Mouse (Mus musculus) layer of hippocampus, postnatal 25 days (tissue): ENCODE measurements around the gene Bdnf. TPM values are rescaled to one million over a fixed set of nuclear protein-coding genes. Genes with fewer than 3 reads are reported as not detected.

Experiments used
- DNase-seq, 2 experiments: peaks; one replicate each; pipeline ENCODE4 v3.0.0; 2022; ENCODE audit warnings: mixed read lengths in 2 of 2, low spot score in 1 of 2; ENCODE audit errors: extremely low spot score in 1 of 2
- total RNA-seq, 2 experiments: library from RNA; stranded (reverse); gene quantifications; 2 replicates each; pipeline ENCODE4 v1.2.3; 2021

Bdnf gene
- 10 to 100 TPM; 29.1 to 35.6 TPM for total RNA-seq

DNA sequence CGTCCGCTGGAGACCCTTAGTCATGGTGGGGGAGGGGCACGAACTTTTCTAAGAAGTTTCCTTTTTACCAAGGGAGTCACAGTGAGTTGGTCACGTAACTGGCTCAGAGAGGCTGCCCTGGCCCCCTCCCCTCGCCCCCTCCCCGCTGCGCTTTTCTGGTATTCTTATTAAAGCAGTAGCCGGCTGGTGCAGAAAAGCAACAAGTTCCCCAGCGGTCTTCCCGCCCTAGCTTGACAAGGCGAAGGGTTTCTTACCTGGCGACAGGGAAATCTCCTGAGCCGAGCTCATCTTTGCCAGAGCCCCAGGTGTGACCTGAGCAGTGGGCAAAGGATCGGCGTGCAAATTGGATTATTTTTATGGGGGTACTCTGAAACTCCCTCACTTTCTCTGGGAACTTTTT lies at the start of gene Bdnf:
Gene Bdnf (plus strand): TSS at position 169 of the 400 bp plus-strand sequence.
- no peak for DNase-seq

DNA sequence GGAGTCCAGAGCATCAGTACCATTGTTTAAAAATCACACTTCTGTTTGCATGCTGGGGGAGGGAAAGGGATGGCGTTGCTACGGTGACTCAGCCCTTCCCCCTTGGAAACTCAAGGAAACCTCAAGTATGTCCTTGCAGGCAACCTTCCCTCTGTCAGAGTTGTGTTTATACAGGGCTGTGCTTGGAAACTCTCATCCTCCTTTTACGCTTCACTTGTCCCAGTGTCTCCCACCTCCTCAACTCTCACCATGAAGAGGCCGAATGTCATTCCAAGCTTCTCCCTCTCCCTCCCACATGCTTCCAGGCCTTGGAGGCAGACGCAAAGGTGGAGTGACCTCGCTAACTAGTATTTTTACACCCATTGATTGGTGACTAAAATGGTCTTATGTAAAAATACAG lies 47.6 kb upstream of the Bdnf start:
- no peak for DNase-seq

DNA sequence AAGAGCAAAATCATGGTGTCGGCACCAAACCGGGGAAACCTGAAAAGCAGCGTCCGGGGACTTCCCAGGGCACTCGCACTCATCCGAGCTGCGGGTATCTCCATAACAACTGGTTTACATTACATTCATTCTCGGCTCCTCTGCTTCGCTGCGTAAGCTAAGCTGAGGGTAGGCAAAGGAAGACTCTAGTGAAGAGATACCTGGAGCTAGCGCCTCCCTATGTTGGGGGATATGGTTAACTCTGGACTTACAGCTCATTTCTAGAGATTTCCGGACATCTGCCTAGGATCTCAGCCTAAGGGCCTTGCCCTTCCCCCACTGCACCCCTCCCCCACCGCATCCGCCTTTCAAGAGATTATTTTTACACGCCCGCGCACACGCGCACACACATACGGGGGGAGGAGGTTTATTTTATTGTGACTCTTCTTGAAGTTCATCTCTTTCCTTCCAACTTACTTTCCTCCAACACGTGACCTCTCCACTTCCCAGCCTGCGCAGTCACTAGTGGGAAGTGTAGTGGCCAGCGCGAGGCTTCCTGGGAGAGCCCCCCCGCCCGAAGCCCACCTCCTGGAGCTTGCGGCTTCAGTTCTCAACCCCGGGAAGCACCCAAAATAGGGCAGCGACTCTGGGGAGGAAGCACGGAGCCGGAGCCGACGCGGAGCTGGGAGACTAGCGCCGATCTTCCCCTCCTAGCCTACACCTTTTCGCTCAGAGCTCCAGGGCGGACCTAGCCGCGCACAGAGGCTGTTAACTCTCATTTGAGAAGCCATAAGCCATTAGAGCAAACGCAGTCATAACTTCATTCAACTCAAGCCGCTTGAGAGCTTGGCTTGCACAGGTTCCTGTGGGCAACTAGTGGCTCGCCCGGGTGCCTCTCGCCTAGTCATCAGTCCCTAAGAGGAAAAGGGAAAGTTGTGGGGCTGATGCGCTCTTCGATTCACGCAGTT lies 718 bp upstream of the Bdnf start:
- DNase-seq = peak; percentile 26 to 33

DNA sequence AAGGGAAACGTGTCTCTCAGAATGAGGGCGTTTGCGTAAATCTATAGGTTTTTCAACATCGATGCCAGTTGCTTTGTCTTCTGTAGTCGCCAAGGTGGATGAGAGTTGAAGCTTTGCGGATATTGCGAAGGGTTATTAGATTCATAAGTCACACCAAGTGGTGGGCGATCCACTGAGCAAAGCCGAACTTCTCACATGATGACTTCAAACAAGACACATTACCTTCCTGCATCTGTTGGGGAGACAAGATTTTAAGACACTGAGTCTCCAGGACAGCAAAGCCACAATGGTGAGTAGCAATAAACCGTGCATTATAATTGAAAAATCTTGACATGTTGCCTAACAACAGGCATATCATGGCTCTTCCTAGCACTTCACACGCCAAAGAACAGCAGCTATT lies 551 bp downstream of the Bdnf start:
- no peak for DNase-seq

DNA sequence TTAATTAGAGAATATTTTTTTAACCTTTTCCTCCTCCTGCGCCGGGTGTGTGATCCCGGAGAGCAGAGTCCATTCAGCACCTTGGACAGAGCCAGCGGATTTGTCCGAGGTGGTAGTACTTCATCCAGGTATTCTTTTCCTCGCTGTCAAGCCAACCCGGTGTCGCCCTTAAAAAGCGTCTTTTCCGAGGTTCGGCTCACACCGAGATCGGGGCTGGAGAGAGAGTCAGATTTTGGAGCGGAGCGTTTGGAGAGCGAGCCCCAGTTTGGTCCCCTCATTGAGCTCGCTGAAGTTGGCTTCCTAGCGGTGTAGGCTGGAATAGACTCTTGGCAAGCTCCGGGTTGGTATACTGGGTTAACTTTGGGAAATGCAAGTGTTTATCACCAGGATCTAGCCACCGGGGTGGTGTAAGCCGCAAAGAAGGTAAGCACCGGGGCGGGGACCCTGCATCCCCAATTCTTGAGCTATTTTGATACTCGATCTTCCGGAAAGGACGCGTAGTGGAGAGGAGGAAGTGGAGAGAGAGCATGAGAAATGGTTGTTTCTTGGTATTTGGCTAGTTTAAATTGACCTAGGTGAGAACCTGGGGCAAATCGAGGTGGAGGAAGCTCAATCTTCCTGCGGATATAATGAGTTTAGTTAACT lies 1.6 kb downstream of the Bdnf start:
- DNase-seq = peak in 1 of 2 experiments; percentile 37

DNA sequence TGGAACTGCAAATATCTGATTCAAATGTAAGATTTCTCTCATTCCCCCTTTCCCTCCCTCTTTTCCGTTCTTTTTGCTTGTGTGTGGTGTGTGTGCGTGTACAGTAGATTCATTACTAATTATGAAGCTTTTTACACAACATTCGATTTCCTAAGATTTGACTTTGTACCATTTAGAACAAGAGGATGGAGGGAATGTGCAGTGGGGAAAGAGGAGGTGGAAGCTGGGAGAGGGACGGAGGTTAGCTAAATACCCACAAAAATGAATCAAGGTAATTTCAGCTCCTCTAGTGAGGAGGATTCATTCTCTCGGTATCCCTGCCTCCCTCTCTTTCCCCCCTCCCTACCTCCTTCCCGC lies 2.1 kb downstream of the Bdnf start:
- no peak for DNase-seq

DNA sequence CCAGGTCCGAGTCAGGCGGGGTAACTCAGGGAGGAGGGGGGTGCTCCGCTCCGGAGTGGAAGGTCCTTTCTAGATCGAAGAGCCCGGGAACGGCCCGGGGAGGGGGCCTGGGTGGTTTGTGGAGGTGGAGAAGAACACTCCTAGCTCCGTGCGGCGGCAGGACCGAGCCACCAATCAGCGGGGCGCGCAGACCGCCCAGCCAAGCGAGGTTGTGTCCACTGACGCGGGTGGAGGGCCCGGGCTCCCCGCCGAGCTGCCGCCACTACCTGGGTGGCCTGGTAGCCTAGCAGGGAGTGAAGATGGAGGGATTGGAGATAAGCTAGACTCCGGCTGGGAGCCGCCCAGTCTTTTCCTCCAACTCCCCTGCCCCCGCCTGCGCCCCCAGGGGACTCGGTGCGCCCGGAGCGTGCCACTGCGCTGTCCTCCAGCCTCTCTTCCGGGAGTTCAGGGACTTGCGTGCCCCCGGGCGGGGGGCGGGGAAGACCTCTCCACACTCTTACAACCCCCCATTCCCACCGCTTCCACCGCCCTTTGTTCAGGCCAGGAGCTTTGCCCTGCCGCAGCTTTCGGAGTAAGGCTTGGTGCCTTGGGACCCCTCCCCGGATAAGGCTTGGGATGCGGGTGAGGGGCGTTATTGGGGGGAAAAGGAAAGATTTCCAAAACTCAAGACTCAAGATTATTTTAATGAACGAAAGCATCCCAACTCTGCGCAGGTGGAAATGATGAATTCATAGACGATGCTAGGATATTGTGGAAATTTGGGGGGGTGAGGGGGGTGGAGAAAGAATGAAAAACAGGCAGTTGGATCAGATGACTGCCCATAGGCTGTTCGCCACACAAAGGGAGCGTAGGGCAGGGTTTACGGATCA lies 3.0 kb downstream of the Bdnf start:
- DNase-seq = peak; percentile 35 to 56

DNA sequence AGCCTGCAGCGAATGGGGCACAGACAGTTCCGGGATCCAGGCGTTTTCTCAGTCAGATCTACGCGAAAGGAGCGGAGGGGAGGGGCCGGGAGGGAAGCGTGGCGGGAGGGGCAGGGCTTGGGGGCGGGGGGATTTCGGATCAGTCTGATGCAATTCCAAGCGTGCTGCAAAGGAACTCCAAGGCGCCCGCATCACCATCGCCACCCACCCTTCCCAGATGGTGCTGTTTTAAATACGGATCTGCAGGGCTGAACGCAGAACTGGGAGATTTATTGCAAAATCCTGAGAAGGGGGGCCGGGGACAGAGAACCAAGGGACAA lies 3.5 kb downstream of the Bdnf start:
- peak; percentile 52 to 56 for DNase-seq

DNA sequence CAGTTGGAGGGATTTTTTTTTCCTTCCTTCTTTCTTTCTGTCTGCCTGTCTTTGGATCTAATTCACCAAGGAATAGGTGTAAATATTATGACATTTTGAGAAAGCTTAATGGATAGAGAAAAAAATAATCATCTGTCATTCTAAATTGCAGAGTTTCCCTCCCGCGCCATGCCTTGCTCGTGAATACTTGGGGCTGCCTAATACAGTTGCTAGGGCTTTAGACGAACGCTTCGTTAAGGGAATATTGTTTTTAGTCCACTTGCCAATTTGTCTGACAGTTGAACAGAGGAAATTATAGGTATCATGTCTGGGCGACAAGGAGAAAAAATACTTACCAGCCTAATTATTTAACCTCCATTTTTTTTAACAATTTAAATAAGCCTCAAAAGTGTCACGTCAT lies 4.0 kb downstream of the Bdnf start:
- DNase-seq = no peak

DNA sequence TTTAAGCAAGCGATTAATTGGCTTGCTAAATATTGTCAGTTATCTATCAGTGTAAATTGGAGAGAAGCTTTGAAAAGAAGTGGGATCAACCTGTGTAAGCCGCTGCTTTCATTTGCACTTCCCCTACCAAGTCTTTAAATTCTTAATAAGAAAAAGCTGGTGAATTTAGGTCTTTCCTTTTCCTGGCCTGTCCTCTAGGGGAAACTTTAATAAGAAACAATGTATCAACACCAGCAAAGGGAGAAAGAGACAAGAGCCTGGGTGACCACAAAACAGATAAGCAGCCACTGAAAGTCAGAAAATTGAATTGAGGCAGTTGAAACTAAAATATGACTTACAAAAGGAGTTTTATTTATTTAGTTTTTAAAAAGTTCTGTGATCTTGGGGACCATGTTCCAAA lies 4.9 kb downstream of the Bdnf start:
- no peak for DNase-seq

DNA sequence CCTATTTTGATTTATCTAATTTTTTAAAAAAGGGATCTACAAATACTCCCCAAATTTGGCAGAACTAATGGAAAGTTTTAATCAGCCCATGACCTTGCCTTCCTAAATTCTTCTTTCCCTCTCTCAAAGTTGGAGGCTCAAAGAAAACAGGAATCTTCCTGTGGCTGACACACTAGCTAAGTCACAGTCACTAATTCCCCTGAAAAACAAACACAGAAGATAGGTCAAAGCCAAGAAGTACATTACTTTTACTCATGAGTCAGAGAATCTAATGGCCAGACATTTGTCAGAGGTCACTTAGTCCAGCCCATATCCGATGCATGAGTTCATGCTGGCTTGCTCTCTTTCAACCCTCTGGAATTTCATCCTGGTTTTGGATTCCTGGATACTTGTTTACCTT lies 6.6 kb downstream of the Bdnf start:
- DNase-seq = no peak

DNA sequence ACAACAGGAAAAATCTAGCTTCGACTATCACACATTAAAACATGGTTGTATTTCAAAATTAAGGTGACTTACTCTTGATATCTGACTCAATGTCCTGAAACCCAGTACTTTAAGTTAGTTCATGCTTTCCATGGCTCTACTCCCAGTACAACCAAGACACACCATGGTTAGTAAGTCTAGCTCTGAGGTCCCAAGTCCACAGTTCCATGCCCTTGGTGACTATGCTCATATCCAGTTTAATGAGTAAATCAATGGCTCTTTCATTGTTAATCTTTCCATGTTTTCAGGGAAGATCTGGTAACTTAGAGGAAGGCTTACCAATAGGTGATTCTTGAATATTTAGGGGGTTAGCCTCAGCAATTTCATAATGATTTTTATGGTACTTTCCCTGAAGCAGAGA lies 14.2 kb downstream of the Bdnf start:
- no peak for DNase-seq

DNA sequence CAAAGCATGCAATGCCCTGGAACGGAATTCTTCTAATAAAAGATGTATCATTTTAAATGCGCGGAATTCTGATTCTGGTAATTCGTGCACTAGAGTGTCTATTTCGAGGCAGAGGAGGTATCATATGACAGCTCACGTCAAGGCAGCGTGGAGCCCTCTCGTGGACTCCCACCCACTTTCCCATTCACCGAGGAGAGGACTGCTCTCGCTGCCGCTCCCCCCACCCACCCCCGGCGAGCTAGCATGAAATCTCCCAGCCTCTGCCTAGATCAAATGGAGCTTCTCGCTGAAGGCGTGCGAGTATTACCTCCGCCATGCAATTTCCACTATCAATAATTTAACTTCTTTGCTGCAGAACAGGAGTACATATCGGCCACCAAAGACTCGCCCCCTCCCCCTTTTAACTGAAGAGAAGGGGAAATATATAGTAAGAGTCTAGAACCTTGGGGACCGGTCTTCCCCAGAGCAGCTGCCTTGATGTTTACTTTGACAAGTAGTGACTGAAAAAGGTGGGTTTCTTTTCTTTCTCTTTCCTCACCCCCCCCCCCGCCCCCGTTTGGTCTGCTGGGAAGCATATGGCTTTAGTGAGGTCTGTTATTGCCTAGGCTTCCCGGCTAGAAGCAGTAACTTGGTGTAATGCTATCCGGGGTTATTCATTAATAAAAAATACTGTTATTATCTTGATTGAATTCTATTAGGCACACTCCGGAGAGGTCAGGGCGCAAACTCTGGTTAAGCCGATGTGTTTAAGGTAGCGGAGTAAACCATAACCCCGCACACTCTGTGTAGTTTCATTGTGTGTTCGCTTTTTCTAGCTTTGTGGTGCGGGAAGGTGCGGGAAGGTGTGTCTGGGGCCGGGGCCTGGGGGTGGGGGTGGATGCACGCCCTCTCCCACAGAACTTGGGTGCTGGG lies 18.0 kb downstream of the Bdnf start:
- DNase-seq = peak in 1 of 2 experiments; percentile 27

DNA sequence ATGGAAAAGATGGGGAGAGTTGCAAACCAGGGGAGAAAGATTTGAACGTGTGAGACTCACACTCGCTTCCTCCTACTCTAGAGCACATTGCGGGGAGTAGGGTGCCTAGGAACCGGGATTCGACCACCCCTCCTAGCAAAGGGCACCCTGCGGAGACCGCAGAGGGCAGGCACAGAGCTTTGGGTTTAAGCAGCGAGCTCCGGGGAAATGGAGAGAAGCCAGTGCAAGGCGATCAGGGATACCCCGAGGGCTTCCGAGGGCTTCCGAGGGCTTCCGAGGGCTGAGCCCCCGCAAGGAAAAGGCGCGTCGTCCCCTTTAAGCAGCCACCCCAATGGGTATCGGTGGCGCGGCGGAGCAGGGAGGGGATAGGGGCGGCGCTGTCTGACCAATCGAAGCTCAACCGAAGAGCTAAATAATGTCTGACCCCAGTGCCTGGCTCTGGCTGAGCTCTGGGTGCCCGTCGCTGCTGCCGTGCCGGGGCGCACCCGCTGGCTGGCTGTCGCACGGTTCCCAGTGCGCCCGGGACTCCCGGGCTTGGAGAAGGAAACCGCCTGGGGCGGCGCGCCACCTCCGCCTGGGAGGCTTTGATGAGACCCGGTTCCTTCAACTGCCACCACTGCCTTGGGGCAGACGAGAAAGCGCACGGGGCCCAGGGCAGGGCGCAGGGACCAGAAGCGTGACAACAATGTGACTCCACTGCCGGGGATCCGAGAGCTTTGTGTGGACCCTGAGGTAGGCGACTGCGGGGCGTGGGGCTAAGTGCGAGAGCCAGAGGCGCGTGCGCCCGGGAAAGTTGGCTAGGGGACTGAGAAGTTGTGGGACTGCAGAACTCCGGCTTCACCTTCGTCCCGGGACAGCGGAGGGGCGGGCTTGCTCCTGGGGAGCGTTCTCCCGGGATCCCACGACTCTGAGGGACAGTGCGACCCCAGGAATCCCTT lies 18.9 kb downstream of the Bdnf start:
- DNase-seq = peak; percentile 39 to 53

DNA sequence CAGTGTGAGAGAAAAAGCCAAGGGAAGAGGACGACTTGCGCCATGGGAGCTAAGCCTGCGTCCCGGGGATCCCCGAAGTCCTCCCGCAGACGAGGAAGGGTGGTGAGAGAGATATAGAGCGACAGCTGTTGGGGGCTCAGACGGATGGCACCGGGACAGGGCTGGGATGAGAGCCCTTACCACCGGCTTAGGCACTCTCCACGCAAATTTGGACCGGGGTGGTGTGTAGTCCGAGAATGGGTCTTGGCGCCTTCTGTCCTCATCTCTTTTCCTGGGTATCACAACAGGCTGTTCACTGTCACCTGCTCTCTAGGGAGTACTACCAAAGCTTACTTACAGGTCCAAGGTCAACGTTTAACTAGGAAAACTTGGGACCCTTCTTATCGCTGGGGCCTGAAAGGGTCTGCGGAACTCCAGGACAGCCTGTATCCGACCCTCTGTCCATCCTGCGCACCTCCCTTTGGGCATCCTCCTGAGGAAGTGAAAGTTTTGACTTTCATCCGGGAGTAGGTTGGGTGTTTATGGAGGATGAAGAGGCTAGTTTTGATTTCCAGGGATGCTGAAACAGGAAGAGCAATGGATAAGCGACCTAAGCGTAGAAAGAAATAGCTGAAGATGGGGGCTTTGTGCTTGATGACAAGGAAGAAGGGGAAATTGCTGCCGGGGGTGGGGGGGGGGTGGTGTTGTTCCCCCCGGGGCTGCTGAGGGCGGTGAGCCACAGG lies 19.8 kb downstream of the Bdnf start:
- DNase-seq = peak in 1 of 2 experiments; percentile 21

DNA sequence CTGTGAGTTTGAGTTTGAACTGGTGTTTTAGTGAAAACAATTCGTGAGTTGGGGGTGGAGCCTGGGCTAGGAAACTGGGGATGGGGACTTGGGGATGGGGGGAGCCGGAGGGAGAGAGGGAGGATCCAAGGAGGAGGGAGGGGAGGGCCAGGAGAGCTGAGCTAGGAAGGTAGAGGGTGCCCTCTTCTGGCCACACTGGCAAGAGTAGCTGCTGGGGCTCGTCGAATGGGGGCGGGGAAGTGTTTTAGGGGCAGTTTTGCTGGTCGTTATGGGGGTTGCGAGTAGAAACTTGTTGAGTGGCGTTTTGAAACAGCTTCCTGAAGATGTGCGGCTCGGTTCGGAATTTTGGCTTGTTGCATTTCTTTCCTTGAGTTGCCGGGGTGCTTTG lies 20.3 kb downstream of the Bdnf start:
- DNase-seq = peak; percentile 67 to 88

DNA sequence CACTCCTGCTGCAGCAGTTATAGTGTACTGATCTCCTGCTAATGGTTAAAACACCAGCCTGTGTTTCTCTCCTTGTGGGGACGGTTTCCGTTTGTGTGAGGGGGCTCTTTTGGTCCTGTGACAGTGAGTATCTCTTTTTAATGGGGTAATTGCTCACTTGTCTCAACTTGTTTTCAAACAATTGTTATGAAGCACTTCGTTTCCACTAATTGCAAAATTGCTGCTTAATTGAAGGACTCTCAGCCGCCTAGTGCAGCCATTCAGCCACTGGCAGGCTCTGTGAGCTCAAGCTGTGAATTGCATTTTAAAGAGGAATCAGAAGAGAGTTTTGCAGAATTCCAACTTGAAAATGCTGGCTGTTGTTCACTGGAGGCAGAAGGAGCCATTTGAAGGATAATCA lies 22.7 kb downstream of the Bdnf start:
- no peak for DNase-seq

DNA sequence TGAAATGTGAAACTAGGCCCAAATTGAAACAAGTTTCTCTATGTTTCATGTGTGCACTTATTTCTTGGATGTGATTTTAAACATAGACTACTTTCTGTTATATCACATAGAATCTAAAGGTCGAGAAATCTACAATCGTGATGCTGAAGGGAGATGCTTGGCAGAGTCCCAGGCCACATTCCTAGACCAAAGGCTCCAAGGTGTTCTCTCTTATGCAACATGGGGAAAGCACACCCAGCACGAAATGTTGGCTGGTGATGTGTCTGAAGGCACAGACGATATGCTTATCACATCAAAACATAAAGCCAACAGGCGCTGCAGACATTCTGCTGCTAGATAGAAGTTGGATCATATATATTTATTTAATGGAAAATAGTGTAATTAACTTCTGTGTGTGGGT lies 25.8 kb downstream of the Bdnf start:
- DNase-seq = no peak
